Mouse (Mus musculus) MEL (cell line): ENCODE results near the gene Cnksr1. TPM values are rescaled to one million over a fixed set of nuclear protein-coding genes. Genes with fewer than 3 reads are reported as not detected.
A peak's percentile ranks its signal among the peaks of the same experiment; 100 is the strongest.

Source experiments
- DNase-seq: peaks from one replicate; pipeline ENCODE4 v3.0.0; 2011; ENCODE audit warnings: low read depth, low spot score
- H3K27ac ChIP-seq: 2 replicates; pipeline ENCODE4 v1.5.1; 2012; ENCODE audit warnings: low read depth, mild to moderate bottlenecking, control low read depth, low read length, moderate library complexity; ENCODE audit not compliant: control insufficient read depth
- H3K27me3 ChIP-seq, 2 experiments: fragments of 150-350 bp in 1 of 2; sonication (generic) in 1 of 2; 2 replicates each; pipeline ENCODE4 v1.6.1; 2012; ENCODE audit warnings: low read length in 2 of 2, mild to moderate bottlenecking in 2 of 2, improper control_type of control experiment in 1 of 2, moderate library complexity in 1 of 2; ENCODE audit not compliant: insufficient read depth in 2 of 2, control insufficient read depth in 1 of 2
- H3K36me3 ChIP-seq, 2 experiments: 2 replicates each; pipeline ENCODE4 v1.6.1; 2012 to 2014; ENCODE audit warnings: low read length in 2 of 2, improper control_type of control experiment in 1 of 2, inconsistent platforms in 1 of 2, mild to moderate bottlenecking in 1 of 2; ENCODE audit not compliant: insufficient read depth in 2 of 2, control insufficient read depth in 1 of 2
- H3K4me1 ChIP-seq, 2 experiments: fragments of 150-350 bp in 1 of 2; sonication (generic) in 1 of 2; 2 replicates each; pipeline ENCODE4 v1.6.1; 2012; ENCODE audit warnings: low read length in 2 of 2, improper control_type of control experiment in 1 of 2, mild to moderate bottlenecking in 1 of 2; ENCODE audit not compliant: insufficient read depth in 2 of 2, control insufficient read depth in 1 of 2
- H3K4me3 ChIP-seq, 2 experiments: fragments of 150-350 bp in 1 of 2; sonication (generic) in 1 of 2; 2 replicates each; pipeline ENCODE4 v1.5.1; 2012; ENCODE audit warnings: low read depth in 2 of 2, low read length in 2 of 2, mild to moderate bottlenecking in 2 of 2, moderate library complexity in 2 of 2, control low read depth in 1 of 2, improper control_type of control experiment in 1 of 2; ENCODE audit not compliant: control insufficient read depth in 1 of 2, insufficient read depth in 1 of 2
- H3K79me2 ChIP-seq: 2 replicates; pipeline ENCODE4 v1.6.1; 2012; ENCODE audit warnings: mild to moderate bottlenecking, low read length, moderate library complexity; ENCODE audit not compliant: control insufficient read depth, poor library complexity, insufficient read depth
- H3K9ac ChIP-seq: 2 replicates; pipeline ENCODE4 v1.6.1; 2012; ENCODE audit warnings: low read depth, mild to moderate bottlenecking, control low read depth, low read length, moderate library complexity; ENCODE audit not compliant: control insufficient read depth, poor library complexity, severe bottlenecking
- H3K9me3 ChIP-seq: fragments of 150-350 bp; sonication (generic); replicated peaks from 2 replicates; pipeline ENCODE4 v1.6.1; 2012; ENCODE audit warnings: mild to moderate bottlenecking, low read length, improper control_type of control experiment, moderate library complexity; ENCODE audit not compliant: insufficient read depth
- BHLHE40 ChIP-seq: IDR thresholded peaks from 2 replicates; pipeline ENCODE4 v1.6.1; 2012; ENCODE audit warnings: low read depth, mild to moderate bottlenecking, inconsistent platforms, low read length, improper control_type of control experiment, borderline replicate concordance
- CHD2 ChIP-seq: IDR thresholded peaks from 2 replicates; pipeline ENCODE4 v1.6.1; 2011; ENCODE audit warnings: low read length, improper control_type of control experiment
- CTCF ChIP-seq, 3 experiments: IDR thresholded peaks in 2 of 3; conservative IDR thresholded peaks in 1 of 3; 2 replicates each; pipeline ENCODE4 v1.5.1; 2011 to 2012; ENCODE audit warnings: low read length in 3 of 3, low read depth in 2 of 3, mild to moderate bottlenecking in 2 of 3, improper control_type of control experiment in 1 of 3, inconsistent platforms in 1 of 3, mixed read lengths in 1 of 3, moderate library complexity in 1 of 3; ENCODE audit not compliant: control insufficient read depth in 1 of 3, insufficient read depth in 1 of 3, poor library complexity in 1 of 3, severe bottlenecking in 1 of 3
- EP300 ChIP-seq, 2 experiments: IDR thresholded peaks; 2 replicates each; pipeline ENCODE4 v1.6.1; 2011; ENCODE audit warnings: improper control_type of control experiment in 2 of 2, low read length in 2 of 2, low read depth in 1 of 2, mild to moderate bottlenecking in 1 of 2
- ETS1 ChIP-seq: IDR thresholded peaks from 2 replicates; pipeline ENCODE4 v1.6.1; 2012; ENCODE audit warnings: low read depth, mild to moderate bottlenecking, inconsistent platforms, low read length, improper control_type of control experiment, moderate library complexity
- GABPA ChIP-seq: IDR thresholded peaks from 2 replicates; pipeline ENCODE4 v1.6.1; 2012; ENCODE audit warnings: low read depth, mild to moderate bottlenecking, inconsistent platforms, low read length, improper control_type of control experiment, moderate library complexity
- HCFC1 ChIP-seq: IDR thresholded peaks from 2 replicates; pipeline ENCODE4 v1.6.1; 2012; ENCODE audit warnings: low read depth, mild to moderate bottlenecking, inconsistent platforms, low read length, improper control_type of control experiment, moderate library complexity
- JUND ChIP-seq: IDR thresholded peaks from 2 replicates; pipeline ENCODE4 v1.6.1; 2011; ENCODE audit warnings: low read depth, mild to moderate bottlenecking, improper control_type of control experiment, low read length
- MAX ChIP-seq: IDR thresholded peaks from 2 replicates; pipeline ENCODE4 v1.6.1; 2011; ENCODE audit warnings: low read length, improper control_type of control experiment
- MAZ ChIP-seq: IDR thresholded peaks from 2 replicates; pipeline ENCODE4 v1.6.1; 2012; ENCODE audit warnings: low read depth, mild to moderate bottlenecking, inconsistent platforms, low read length, improper control_type of control experiment
- MEF2A ChIP-seq: IDR thresholded peaks from 2 replicates; pipeline ENCODE4 v1.6.1; 2014; ENCODE audit warnings: low read depth, mild to moderate bottlenecking, inconsistent platforms, low read length, improper control_type of control experiment; ENCODE audit not compliant: poor library complexity, insufficient replicate concordance, severe bottlenecking; ENCODE audit errors: extremely low read depth
- MXI1 ChIP-seq: IDR thresholded peaks from 2 replicates; pipeline ENCODE4 v1.6.1; 2011; ENCODE audit warnings: mild to moderate bottlenecking, low read depth, low read length, improper control_type of control experiment
- MYB ChIP-seq: IDR thresholded peaks from 2 replicates; pipeline ENCODE4 v1.6.1; 2011; ENCODE audit warnings: mild to moderate bottlenecking, low read depth, low read length, improper control_type of control experiment
- MYC ChIP-seq: IDR thresholded peaks from 2 replicates; pipeline ENCODE4 v1.6.1; 2011; ENCODE audit warnings: low read depth, mild to moderate bottlenecking, low read length, improper control_type of control experiment, moderate library complexity
- NELFE ChIP-seq: IDR thresholded peaks from 2 replicates; pipeline ENCODE4 v1.6.1; 2011; ENCODE audit warnings: low read depth, low read length, improper control_type of control experiment
- NRF1 ChIP-seq: IDR thresholded peaks from 2 replicates; pipeline ENCODE4 v1.6.1; 2014; ENCODE audit warnings: low read depth, mild to moderate bottlenecking, inconsistent platforms, low read length, improper control_type of control experiment, moderate library complexity; ENCODE audit not compliant: poor library complexity, insufficient read depth, severe bottlenecking
- POLR2A ChIP-seq, 2 experiments: IDR thresholded peaks; 2 replicates each; pipeline ENCODE4 v1.6.1; 2011 to 2012; ENCODE audit warnings: low read length in 2 of 2, mild to moderate bottlenecking in 2 of 2, control low read depth in 1 of 2, improper control_type of control experiment in 1 of 2, low read depth in 1 of 2, moderate library complexity in 1 of 2; ENCODE audit not compliant: control insufficient read depth in 1 of 2, insufficient read depth in 1 of 2, poor library complexity in 1 of 2
- POLR2AphosphoS2 ChIP-seq: IDR thresholded peaks from 2 replicates; pipeline ENCODE4 v1.6.1; 2011; ENCODE audit warnings: low read length, improper control_type of control experiment
- POLR2AphosphoS5 ChIP-seq: IDR thresholded peaks from 2 replicates; pipeline ENCODE4 v1.6.1; 2012; ENCODE audit warnings: low read depth, borderline replicate concordance, mild to moderate bottlenecking, inconsistent platforms, low read length, moderate library complexity, mixed read lengths
- RAD21 ChIP-seq: IDR thresholded peaks from 2 replicates; pipeline ENCODE4 v1.6.1; 2011; ENCODE audit warnings: mild to moderate bottlenecking, low read depth, low read length, improper control_type of control experiment
- SIN3A ChIP-seq: IDR thresholded peaks from 2 replicates; pipeline ENCODE4 v1.6.1; 2012; ENCODE audit warnings: low read length, improper control_type of control experiment, inconsistent platforms
- SMC3 ChIP-seq: IDR thresholded peaks from 2 replicates; pipeline ENCODE4 v1.6.1; 2011; ENCODE audit warnings: low read depth, low read length, improper control_type of control experiment
- TBP ChIP-seq: IDR thresholded peaks from 2 replicates; pipeline ENCODE4 v1.8.0; 2011; ENCODE audit warnings: low read depth, low read length, improper control_type of control experiment
- TCF12 ChIP-seq: IDR thresholded peaks from 2 replicates; pipeline ENCODE4 v1.6.1; 2014; ENCODE audit warnings: low read depth, mild to moderate bottlenecking, inconsistent platforms, low read length, improper control_type of control experiment, moderate library complexity
- USF1 ChIP-seq: IDR thresholded peaks from 2 replicates; pipeline ENCODE4 v1.6.1; 2014; ENCODE audit warnings: low read depth, mild to moderate bottlenecking, inconsistent platforms, low read length, improper control_type of control experiment, moderate library complexity
- USF2 ChIP-seq, 2 experiments: IDR thresholded peaks; 2 replicates each; pipeline ENCODE4 v1.6.1; 2011 to 2012; ENCODE audit warnings: improper control_type of control experiment in 2 of 2, low read length in 2 of 2, borderline replicate concordance in 1 of 2, inconsistent platforms in 1 of 2, low read depth in 1 of 2, mild to moderate bottlenecking in 1 of 2; ENCODE audit not compliant: insufficient read depth in 1 of 2
- ZC3H11A ChIP-seq: IDR thresholded peaks from 2 replicates; pipeline ENCODE4 v1.6.1; 2012; ENCODE audit warnings: low read depth, mild to moderate bottlenecking, inconsistent platforms, low read length, improper control_type of control experiment
- ZKSCAN1 ChIP-seq: IDR thresholded peaks from 2 replicates; pipeline ENCODE4 v1.6.1; 2012; ENCODE audit warnings: low read depth, mild to moderate bottlenecking, inconsistent platforms, low read length, improper control_type of control experiment, moderate library complexity
- ZMIZ1 ChIP-seq: IDR thresholded peaks from 2 replicates; pipeline ENCODE4 v1.6.1; 2012; ENCODE audit warnings: low read depth, mild to moderate bottlenecking, inconsistent platforms, low read length, improper control_type of control experiment, moderate library complexity
- ZNF384 ChIP-seq: IDR thresholded peaks from 2 replicates; pipeline ENCODE4 v1.6.1; 2012; ENCODE audit warnings: low read depth, mild to moderate bottlenecking, inconsistent platforms, low read length, improper control_type of control experiment
- polyA plus RNA-seq, 2 experiments: library from polyadenylated mRNA; stranded (reverse) in 1 of 2; unstranded in 1 of 2; fragments of >175 nt in 1 of 2; fragments of >200 nt in 1 of 2; gene quantifications; 2 replicates each; pipeline versions ENCODE4 v1.2.1 to v1.2.4; 2012; ENCODE audit warnings: low replicate concordance in 2 of 2, low read depth in 1 of 2; ENCODE audit not compliant: insufficient read length in 2 of 2, insufficient read depth in 1 of 2, missing spikeins in 1 of 2
- total RNA-seq: library from RNA; depleted of rRNA; stranded (reverse); fragments of 300-350 nt; gene quantifications from 2 replicates; pipeline ENCODE4 v1.2.3, GENCODE M21; 2012; rRNA removed

The Cnksr1 gene
- not detected in 2 replicates for total RNA-seq
- polyA plus RNA-seq, result under 1 TPM in 1 of 2 experiments, not detected in 1; 0.07 TPM

- DNase-seq, result no peak
- peaks cover 0 to 2% of the 10 kb centered on the region in 2 experiments; a peak in 1 of 4 replicates for H3K4me1 ChIP-seq
- H3K9me3 ChIP-seq, result no peaks in the 10 kb centered on the region
- TF ChIP-seq HCFC1 (no peak), BHLHE40 (no peak), TCF12 (no peak), MYB (no peak), ZNF384 (no peak), MXI1 (no peak), POLR2AphosphoS5 (no peak), NELFE (no peak), MAX (no peak), POLR2A (IDR thresholded peaks at IDR 0.05; ENCODE audit: control insufficient read depth in 1 of 2, insufficient read depth in 1 of 2, low read depth in 1 of 2, low read length in 2 of 2, poor library complexity in 1 of 2) (no peak), JUND (no peak), TBP (no peak), SIN3A (no peak), ZKSCAN1 (no peak), CTCF (IDR thresholded peaks at IDR 0.05 in 2 of 3, conservative IDR thresholded peaks at IDR 0.05 in 1 of 3; ENCODE audit: control insufficient read depth in 1 of 3, insufficient read depth in 1 of 3, low read depth in 2 of 3, low read length in 3 of 3, poor library complexity in 1 of 3, severe bottlenecking in 1 of 3) (no peak), MEF2A (no peak), SMC3 (no peak)
- no peak within 1 kb of the TSS for H3K4me3 ChIP-seq
- peaks cover 0 to 5% of the 10 kb centered on the region in 2 experiments; a peak in 2 of 4 replicates for H3K27me3 ChIP-seq
- H3K27ac ChIP-seq, result no peak within 1 kb of the TSS
- H3K36me3 ChIP-seq, result no peaks in the 10 kb centered on the region
- no peak within 1 kb of the TSS for H3K9ac ChIP-seq
- H3K79me2 ChIP-seq, result no peaks in the 10 kb centered on the region
Observed at GRCm38 (mm10) chr4:134238279-134238651, at the start of gene Cnksr1. Cnksr1 (minus strand) TSS chr4:134238399.

GRCm38 (mm10) chr4:134287575-134288025, 49.4 kb upstream of the Cnksr1 start, which contains the start of gene Pdik1l:
Pdik1l (minus strand) TSS chr4:134287895.
- peak within 1 kb of the TSS; percentile 99 for H3K9ac ChIP-seq
- H3K79me2 ChIP-seq, result peaks cover 13% of the 10 kb centered on the region
- peaks cover 2 to 21% of the 10 kb centered on the region in 2 experiments; a peak in 3 of 4 replicates for H3K4me1 ChIP-seq
- DNase-seq, result peak; percentile 93
- peak within 1 kb of the TSS; percentile 96 to 97 for H3K4me3 ChIP-seq
- no peaks in the 10 kb centered on the region for H3K9me3 ChIP-seq
- no peaks in the 10 kb centered on the region for H3K27me3 ChIP-seq
- peaks cover 5 to 24% of the 10 kb centered on the region in 2 experiments for H3K36me3 ChIP-seq
- H3K27ac ChIP-seq, result peak within 1 kb of the TSS; percentile 87
- TF ChIP-seq USF2 (IDR thresholded peaks at IDR 0.05; ENCODE audit: borderline replicate concordance in 1 of 2, insufficient read depth in 1 of 2, low read depth in 1 of 2, low read length in 2 of 2), result no peak
- peak; percentile 18; the same call in 1 of the 2 replicates for TF ChIP-seq TCF12
- TF ChIP-seq RAD21, result no peak
- TF ChIP-seq NRF1, result 0 out of 2 replicates have a peak, but pooled peaks have one; percentile 22
- no peak for TF ChIP-seq ETS1
- TF ChIP-seq POLR2AphosphoS2, result peak; percentile 11; the same call in 1 of the 2 replicates
- no peak; the same call in 1 of the 2 replicates for TF ChIP-seq MXI1
- TF ChIP-seq EP300 (IDR thresholded peaks at IDR 0.05; ENCODE audit: low read depth in 1 of 2, low read length in 2 of 2), result no peak
- TF ChIP-seq TBP, result no peak
- no peak for TF ChIP-seq SMC3
- no peak for TF ChIP-seq ZC3H11A
- peak; percentile 14 to 67; a peak in 3 of 4 replicates for TF ChIP-seq POLR2A (IDR thresholded peaks at IDR 0.05; ENCODE audit: control insufficient read depth in 1 of 2, insufficient read depth in 1 of 2, low read depth in 1 of 2, low read length in 2 of 2, poor library complexity in 1 of 2)
- no peak for TF ChIP-seq GABPA
- TF ChIP-seq BHLHE40, result no peak
- no peak for TF ChIP-seq POLR2AphosphoS5
- no peak for TF ChIP-seq MAZ
- TF ChIP-seq CHD2, result no peak
- no peak for TF ChIP-seq USF1
- TF ChIP-seq MYC, result no peak
- TF ChIP-seq HCFC1, result peak; percentile 65
- TF ChIP-seq NELFE, result no peak
- no peak; the same call in 1 of the 2 replicates for TF ChIP-seq ZMIZ1
